Mouse (Mus musculus) forebrain, embryonic 11.5 days (tissue): ENCODE data around the gene L3mbtl4. TPM values are rescaled to one million over a fixed set of nuclear protein-coding genes. Genes with fewer than 3 reads are reported as not detected.
"Not testable (repeated sequence)": the region's sequence is repeated elsewhere in the genome, so short reads cannot be mapped to it uniquely, and the experiment has no call there.

Experiments
- ATAC-seq: fragments of 200-750 bp; cut with Nextera tagmentation; replicated peaks from 2 replicates; pipeline ENCODE4 v1.8.0; 2017; ENCODE audit warnings: moderate TSS enrichment; ENCODE audit not compliant: low FRiP score
- DNase-seq: peaks from one replicate; pipeline ENCODE4 v3.0.0-alpha.2; 2017; ENCODE audit warnings: low spot score
- H3K27ac ChIP-seq: fragments of 300-500 bp; sonication (generic); 2 replicates; pipeline ENCODE4 v1.5.1; 2014; ENCODE audit warnings: low read depth, low read length
- H3K27me3 ChIP-seq: fragments of 300-500 bp; sonication (generic); 2 replicates; pipeline ENCODE4 v1.6.1; 2014; ENCODE audit warnings: mild to moderate bottlenecking, low read length, mixed read lengths; ENCODE audit not compliant: control insufficient read depth, insufficient read depth
- H3K36me3 ChIP-seq: fragments of 300-500 bp; sonication (generic); 2 replicates; pipeline ENCODE4 v1.6.1; 2014; ENCODE audit warnings: mild to moderate bottlenecking, low read length, moderate library complexity, mixed read lengths; ENCODE audit not compliant: control insufficient read depth, insufficient read depth
- H3K4me1 ChIP-seq: fragments of 300-500 bp; sonication (generic); replicated peaks from 2 replicates; pipeline ENCODE4 v1.6.1; 2014; ENCODE audit warnings: low read length, mixed read lengths; ENCODE audit not compliant: control insufficient read depth, insufficient read depth
- H3K4me2 ChIP-seq: fragments of 300-500 bp; sonication (generic); 2 replicates; pipeline ENCODE4 v1.6.1; 2014; ENCODE audit warnings: low read depth, mild to moderate bottlenecking, low read length, moderate library complexity, mixed read lengths; ENCODE audit not compliant: severe bottlenecking
- H3K4me3 ChIP-seq: fragments of 300-500 bp; sonication (generic); 2 replicates; pipeline ENCODE4 v1.5.1; 2014; ENCODE audit warnings: low read depth, low read length
- H3K9ac ChIP-seq: fragments of 300-500 bp; sonication (generic); 2 replicates; pipeline ENCODE4 v1.6.1; 2014; ENCODE audit warnings: low read length
- H3K9me3 ChIP-seq: fragments of 300-500 bp; sonication (generic); 2 replicates; pipeline ENCODE4 v1.6.1; 2016; ENCODE audit warnings: low read length, mixed read lengths; ENCODE audit not compliant: control insufficient read depth
- WGBS: fragments of 180-500 bp; shearing (Covaris S2); extraction: QIAGEN DNeasy Blood & Tissue Kit; methylation state at CpG from one replicate; pipeline ENCODE4 v1.1.7; 2014; 5-methylcytosine and 5-hydroxymethylcytosine counted together
- polyA plus RNA-seq: library from polyadenylated mRNA; unstranded; fragments of >200 nt; fragmentation: Nextera tagmentation; extraction: Ambion mirVana; gene quantifications from 2 replicates; pipeline ENCODE4 v1.2.1, GENCODE M21; 2014

L3mbtl4 gene
- polyA plus RNA-seq, 1 experiment from 2014 or later: not detected

DNA sequence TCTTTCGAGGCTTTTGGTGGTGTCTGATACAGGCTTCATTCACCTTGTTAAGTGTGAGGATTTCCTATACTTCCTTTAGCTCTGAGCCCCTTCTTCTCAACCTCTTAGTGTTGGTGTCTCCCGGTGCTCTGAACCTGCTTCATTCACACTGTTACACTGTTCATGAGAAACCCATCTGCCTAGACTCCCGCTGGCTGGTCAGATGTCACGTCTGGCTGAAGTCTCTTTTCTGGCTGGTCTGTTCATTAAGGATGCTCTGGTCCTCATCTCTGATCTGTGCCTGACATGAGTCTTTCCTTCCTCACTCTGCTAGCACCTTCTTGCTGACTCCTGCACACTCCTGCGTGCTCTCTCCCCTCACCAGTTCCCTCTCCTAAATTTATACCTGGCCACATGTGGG lies 160.0 kb downstream of the L3mbtl4 start:
- ATAC-seq (no peak), DNase-seq (no peak)
- Histone ChIP-seq H3K4me1 (no peaks in the 10 kb centered on the region), H3K4me2 (no peak overlapping the region), H3K9ac (no peak overlapping the region), H3K9me3 (no peaks in the 10 kb centered on the region), H3K4me3 (no peak overlapping the region), H3K27me3 (no peaks in the 10 kb centered on the region), H3K27ac (no peak overlapping the region), H3K36me3 (no peaks in the 10 kb centered on the region)
- WGBS: 65% methylated on average over 5 of the region's 5 CpGs

DNA sequence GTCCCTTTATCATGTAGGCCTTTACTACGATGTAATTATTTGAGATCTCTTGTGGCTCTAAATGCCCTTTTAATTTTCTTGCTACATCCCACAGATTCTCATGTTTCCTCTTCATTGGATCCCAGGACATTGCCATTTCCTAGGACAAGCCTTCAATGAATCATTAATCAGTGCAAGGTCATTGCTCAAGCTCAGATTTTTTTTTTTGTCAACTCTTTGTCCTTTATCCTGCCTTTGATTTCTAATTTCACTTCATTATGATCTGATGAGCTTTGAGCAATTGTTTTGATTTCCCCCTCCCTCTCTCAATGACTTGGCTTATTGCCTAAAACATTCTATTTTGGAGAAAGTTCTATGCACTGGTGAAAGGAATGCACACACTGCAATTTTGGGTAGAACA lies 177.3 kb downstream of the L3mbtl4 start:
- 85% methylated on average over 1 of the region's 1 CpGs for WGBS

DNA sequence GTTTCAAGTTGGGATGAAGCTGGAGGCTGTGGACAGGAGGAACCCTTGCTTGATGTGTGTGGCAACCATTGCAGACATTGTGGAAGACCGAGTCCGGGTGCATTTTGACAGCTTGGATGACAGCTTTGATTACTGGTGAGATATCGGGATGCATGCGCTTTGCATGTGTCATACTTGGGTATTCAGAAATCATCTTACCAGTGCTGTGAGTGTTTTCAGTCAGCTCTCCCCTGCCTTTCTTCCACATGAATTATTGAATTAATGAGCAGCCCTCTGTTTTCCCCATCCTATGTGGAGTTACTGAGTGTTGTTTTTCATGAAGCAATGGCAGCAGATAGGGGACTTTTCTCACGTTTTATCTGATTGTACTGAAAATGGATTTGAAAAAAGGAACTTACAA lies 187.9 kb downstream of the L3mbtl4 start:
- Histone ChIP-seq H3K4me3 (no peak overlapping the region), H3K27ac (no peak overlapping the region), H3K9ac (no peak overlapping the region), H3K4me1 (no peaks in the 10 kb centered on the region), H3K9me3 (no peaks in the 10 kb centered on the region), H3K4me2 (no peak overlapping the region), H3K36me3 (no peaks in the 10 kb centered on the region), H3K27me3 (no peaks in the 10 kb centered on the region)
- ATAC-seq (no peak), DNase-seq (no peak)
- 84% methylated on average over 5 of the region's 5 CpGs for WGBS

More for the DNA sequence above, 177.3 kb downstream of the L3mbtl4 start:
- Histone ChIP-seq H3K4me1 (no peaks in the 10 kb centered on the region), H3K9ac (no peak overlapping the region), H3K9me3 (no peaks in the 10 kb centered on the region), H3K27ac (no peak overlapping the region), H3K4me2 (no peak overlapping the region), H3K4me3 (no peak overlapping the region), H3K36me3 (no peaks in the 10 kb centered on the region), H3K27me3 (no peaks in the 10 kb centered on the region)
- ATAC-seq (no peak), DNase-seq (no peak)

DNA sequence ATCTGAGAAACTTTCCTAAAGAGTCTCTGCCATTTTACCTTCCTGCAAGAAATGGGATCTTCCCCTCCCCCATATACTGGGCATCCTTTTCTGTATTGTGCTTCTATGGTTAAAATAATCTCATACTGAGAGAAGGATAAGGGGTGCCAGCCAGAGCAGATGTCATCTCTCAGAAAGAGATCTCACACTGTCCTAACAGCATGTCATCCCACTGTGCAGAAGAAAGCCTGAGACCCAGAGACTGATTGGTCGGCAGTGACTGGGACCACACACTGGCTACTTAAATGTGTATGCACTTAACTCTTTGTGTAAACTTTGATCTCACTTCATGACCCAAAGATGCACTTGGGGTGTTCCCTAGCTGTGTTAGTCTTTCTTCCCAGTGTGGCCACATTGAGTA lies 193.7 kb downstream of the L3mbtl4 start:
- 62% methylated on average over 1 of the region's 1 CpGs for WGBS
- Histone ChIP-seq H3K4me1 (no peaks in the 10 kb centered on the region), H3K9me3 (no peaks in the 10 kb centered on the region), H3K27ac (no peak overlapping the region), H3K4me3 (no peak overlapping the region), H3K4me2 (no peak overlapping the region), H3K36me3 (no peaks in the 10 kb centered on the region), H3K9ac (no peak overlapping the region), H3K27me3 (no peaks in the 10 kb centered on the region)
- ATAC-seq (no peak), DNase-seq (no peak)

DNA sequence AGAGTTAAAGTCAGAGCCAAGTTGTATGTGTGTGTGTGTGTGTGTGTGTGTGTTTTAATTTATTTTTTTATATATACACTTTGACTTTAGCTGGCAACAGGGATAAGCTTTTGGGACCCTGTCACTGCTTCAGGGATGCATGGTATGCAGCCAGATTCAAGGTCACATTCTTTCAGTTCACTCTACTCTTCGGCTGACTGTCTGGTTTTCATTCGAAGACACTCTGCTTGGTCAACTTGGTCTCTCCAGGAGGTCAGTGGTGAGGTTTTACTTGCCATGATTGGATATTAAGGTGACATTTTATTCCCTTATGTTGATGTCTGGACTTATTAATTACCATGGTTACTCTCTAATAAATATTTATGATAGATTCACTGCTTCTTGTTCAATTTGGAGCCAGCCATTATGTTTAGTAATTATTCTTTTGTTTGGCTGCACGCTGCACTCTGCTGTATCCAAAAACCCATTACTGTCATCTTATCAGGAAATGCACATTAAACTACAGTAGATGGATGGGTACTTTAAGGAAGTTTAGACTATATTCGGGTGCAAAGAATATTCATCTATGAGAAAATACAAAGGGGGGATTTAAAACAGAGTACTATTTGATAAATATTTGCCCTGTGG lies 216.6 kb downstream of the L3mbtl4 start:
- WGBS: 60% methylated on average over 4 of the region's 4 CpGs
- ATAC-seq: no peak
- Histone ChIP-seq H3K9ac (no peak overlapping the region), H3K4me1 (no peaks in the 10 kb centered on the region), H3K27ac (no peak overlapping the region), H3K4me3 (no peak overlapping the region), H3K9me3 (no peaks in the 10 kb centered on the region), H3K27me3 (no peaks in the 10 kb centered on the region), H3K36me3 (no peaks in the 10 kb centered on the region), H3K4me2 (no peak overlapping the region)
- no peak for DNase-seq

DNA sequence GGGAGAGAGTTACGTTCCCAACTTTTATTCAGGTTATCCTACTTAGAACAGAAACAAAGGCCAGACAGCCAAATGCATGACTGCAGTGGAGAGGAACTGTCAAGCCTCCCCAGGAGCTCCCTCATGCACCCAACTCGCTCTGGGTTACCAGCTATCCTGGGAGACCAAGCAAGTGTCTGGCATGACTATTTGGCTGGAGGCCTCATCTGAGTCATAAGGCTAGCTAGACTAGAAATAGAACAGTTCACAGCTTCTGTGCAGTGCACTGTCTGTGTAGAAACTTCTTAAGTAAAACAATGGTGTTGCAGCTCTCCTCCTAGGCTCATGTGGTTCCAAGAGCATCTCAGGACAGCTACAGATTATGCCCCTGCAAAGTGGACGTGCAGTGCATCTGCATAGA lies 218.6 kb downstream of the L3mbtl4 start:
- Histone ChIP-seq H3K27me3 (no peaks in the 10 kb centered on the region), H3K36me3 (no peaks in the 10 kb centered on the region), H3K4me3 (no peak overlapping the region), H3K4me1 (no peaks in the 10 kb centered on the region), H3K9me3 (no peaks in the 10 kb centered on the region), H3K4me2 (no peak overlapping the region), H3K9ac (no peak overlapping the region), H3K27ac (no peak overlapping the region)
- 82% methylated on average over 3 of the region's 3 CpGs for WGBS
- no peak for ATAC-seq
- no peak for DNase-seq

DNA sequence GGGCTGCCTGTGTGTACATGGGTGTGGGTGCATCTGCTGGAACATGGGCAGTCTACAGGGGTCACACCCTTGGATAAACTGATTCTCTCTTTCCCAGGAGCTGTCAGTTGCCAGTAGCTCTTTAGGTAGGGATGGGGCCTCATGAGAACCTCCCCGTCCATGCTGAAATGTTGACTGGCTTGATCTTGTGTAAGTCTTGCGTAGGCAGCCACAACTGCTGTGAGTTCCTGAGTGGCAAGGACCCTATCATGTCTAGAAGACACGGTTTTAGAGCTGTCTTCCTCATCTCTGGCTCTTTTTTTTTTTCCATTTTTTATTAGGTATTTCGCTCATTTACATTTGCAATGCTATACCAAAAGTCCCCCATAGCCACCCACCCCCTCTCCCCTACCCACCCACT lies 229.4 kb downstream of the L3mbtl4 start:
- not testable (repeated sequence) for H3K27me3 ChIP-seq, H3K4me2 ChIP-seq, ATAC-seq, H3K4me3 ChIP-seq, H3K4me1 ChIP-seq, H3K36me3 ChIP-seq, H3K27ac ChIP-seq, H3K9ac ChIP-seq, H3K9me3 ChIP-seq, DNase-seq
- WGBS: 100% methylated on average over 2 of the region's 4 CpGs

DNA sequence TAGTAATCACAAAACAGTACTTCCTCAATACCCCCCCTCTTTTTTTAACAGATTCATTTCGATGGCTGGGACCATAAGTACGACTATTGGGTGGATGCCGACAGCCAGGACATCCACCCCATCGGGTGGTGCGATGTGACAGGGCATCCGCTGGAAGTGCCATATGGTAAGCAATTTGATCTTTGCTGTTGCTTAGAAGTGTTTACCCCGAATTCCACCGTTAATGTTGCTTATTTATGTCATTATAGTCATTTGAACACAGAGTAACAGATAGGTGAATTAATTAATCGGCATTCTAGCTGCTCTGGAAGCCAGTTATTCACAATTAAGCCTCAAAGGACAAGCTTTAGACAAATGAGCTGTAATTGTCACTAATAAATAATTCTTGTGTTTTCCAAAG lies 286.1 kb downstream of the L3mbtl4 start:
- H3K4me1 ChIP-seq: no peaks in the 10 kb centered on the region
- no peaks in the 10 kb centered on the region for H3K9me3 ChIP-seq
- DNase-seq (no peak), ATAC-seq (no peak; the same call in 1 of the 2 replicates)
- H3K9ac ChIP-seq: no peak overlapping the region
- H3K27me3 ChIP-seq: no peaks in the 10 kb centered on the region
- no peak overlapping the region for H3K4me3 ChIP-seq
- WGBS: 60% methylated on average over 9 of the region's 9 CpGs
- no peak overlapping the region for H3K27ac ChIP-seq
- H3K36me3 ChIP-seq: no peaks in the 10 kb centered on the region
- no peak overlapping the region for H3K4me2 ChIP-seq

DNA sequence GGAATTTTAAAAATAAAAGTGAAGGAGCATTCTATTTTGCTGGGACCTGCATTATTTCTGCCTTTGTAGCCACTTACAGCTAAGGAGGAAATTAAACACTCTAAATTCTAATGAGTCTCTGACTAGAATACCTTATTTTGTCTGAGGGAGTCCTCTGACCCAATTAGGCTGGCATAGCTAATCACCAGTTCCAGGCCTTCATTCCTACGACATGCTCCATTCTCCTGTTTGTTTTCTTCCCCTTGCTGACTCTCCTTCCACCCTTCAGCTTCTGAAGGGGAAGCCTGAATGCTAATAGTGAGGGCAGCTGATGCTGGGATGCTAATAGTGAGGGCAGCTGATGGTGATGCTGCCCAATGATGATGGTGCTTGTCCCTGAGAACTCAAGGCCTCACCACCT lies 286.7 kb downstream of the L3mbtl4 start:
- peak; percentile 87 for ATAC-seq
- H3K9me3 ChIP-seq: no peaks in the 10 kb centered on the region
- no peak overlapping the region for H3K9ac ChIP-seq
- no peak overlapping the region for H3K4me2 ChIP-seq
- H3K27ac ChIP-seq: no peak overlapping the region
- H3K4me3 ChIP-seq: no peak overlapping the region
- no peaks in the 10 kb centered on the region for H3K4me1 ChIP-seq
- no peaks in the 10 kb centered on the region for H3K27me3 ChIP-seq
- no peaks in the 10 kb centered on the region for H3K36me3 ChIP-seq
- WGBS: 27% methylated on average over 1 of the region's 1 CpGs
- no peak for DNase-seq
